7 mouse cellular contexts compared by ENCODE assay signal in the genomic region with DNA sequence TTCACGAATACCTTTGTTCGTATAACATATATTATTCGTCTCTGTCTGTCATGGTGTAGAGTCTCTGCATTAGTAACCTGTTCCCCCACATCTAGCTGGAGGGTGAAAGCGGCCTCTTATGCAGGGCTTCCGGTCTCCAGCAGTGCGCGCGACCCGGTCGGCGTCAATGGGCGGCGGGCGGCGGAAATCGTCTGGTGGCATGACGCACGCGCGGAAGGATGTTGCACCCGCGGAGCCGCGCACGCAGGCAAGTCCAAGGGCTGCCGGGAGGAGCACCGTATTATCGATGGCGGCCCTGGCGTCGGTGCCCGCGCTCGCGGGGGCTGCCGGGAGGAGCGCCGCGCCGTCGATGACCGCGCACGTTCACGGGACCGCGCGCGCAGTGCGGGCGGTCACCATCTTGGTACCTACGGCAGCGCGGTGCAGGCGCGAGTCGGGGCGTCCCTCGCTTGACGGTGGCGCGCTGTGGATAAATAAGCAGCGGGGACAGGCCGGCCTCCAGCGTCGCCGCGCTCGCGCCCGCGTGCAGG. TPM values are rescaled to one million over a fixed set of nuclear protein-coding genes. Genes with fewer than 3 reads are reported as not detected.
DNase-seq lines count a peak whose midpoint lies in the region; ATAC-seq lines count a peak whose summit lies in the region.

A gene (plus strand): TSS at position 395 of the 530 bp plus-strand sequence.

- no peaks in the 10 kb centered on the region for H3K9me3 ChIP-seq in intestine, embryonic 15.5 days
- H3K9me3 ChIP-seq in midbrain, embryonic 10.5 days (replicated peaks) = no peaks in the 10 kb centered on the region

- under 1% methylated on average over 72 of the region's 72 CpGs for WGBS in intestine, embryonic 15.5 days
- under 1% methylated on average over 72 of the region's 72 CpGs for WGBS in midbrain, embryonic 10.5 days

- peak; percentile 99 for DNase-seq in adrenal gland, adult 2 months
- peak; percentile 94 for DNase-seq in embryo, embryonic 11.5 days (ENCODE audit: low read depth, low spot score)
- DNase-seq in gastrocnemius, postnatal 36 days = peak; percentile 95 to 97
- peak; percentile 99 for DNase-seq in left cerebral cortex, postnatal 25 days (ENCODE audit: low spot score in 2 of 2)
- DNase-seq in midbrain, embryonic 10.5 days (ENCODE audit: low spot score) = peak; percentile 99
- peak; percentile 98 for DNase-seq in right cerebral cortex, postnatal 4 days

- H3K36me3 ChIP-seq in intestine, embryonic 15.5 days = no peaks in the 10 kb centered on the region
- peaks cover 28% of the 10 kb centered on the region for H3K36me3 ChIP-seq in midbrain, embryonic 10.5 days

- H3K4me1 ChIP-seq in intestine, embryonic 15.5 days (replicated peaks) = peaks cover 10% of the 10 kb centered on the region
- H3K4me1 ChIP-seq in midbrain, embryonic 10.5 days = peaks cover 19% of the 10 kb centered on the region

- no peaks in the 10 kb centered on the region for H3K27me3 ChIP-seq in intestine, embryonic 15.5 days (replicated peaks)
- H3K27me3 ChIP-seq in midbrain, embryonic 10.5 days (ENCODE audit: low read depth, poor library complexity, severe bottlenecking) = no peaks in the 10 kb centered on the region

- intact Hi-C loops in gastrocnemius, postnatal 36 days (cut with DNase I) = no loop called here
- intact Hi-C loops in left cerebral cortex, postnatal 25 days (cut with DNase I) = loop anchor here (1.0 to 10.0 kb wide), 4 partner anchors 90 to 1254 kb away; a partner anchor contains a TSS

- H3K4me3 ChIP-seq in intestine, embryonic 15.5 days (replicated peaks) = peak within 1 kb of the TSS; percentile 85
- H3K4me3 ChIP-seq in midbrain, embryonic 10.5 days = peak within 1 kb of the TSS; percentile 85

- H3K4me2 ChIP-seq in intestine, embryonic 15.5 days (replicated peaks) = peak within 1 kb of the TSS; percentile 89

- ATAC-seq in intestine, embryonic 15.5 days = peak; percentile 98

- peak within 1 kb of the TSS; percentile 91 for H3K27ac ChIP-seq in intestine, embryonic 15.5 days
- peak within 1 kb of the TSS; percentile 92 for H3K27ac ChIP-seq in midbrain, embryonic 10.5 days (replicated peaks)

- peak within 1 kb of the TSS; percentile 74 for H3K9ac ChIP-seq in intestine, embryonic 15.5 days

RNA-seq across cellular contexts. Expression of the gene that starts here (rescaled TPM):
- 10 to 100 TPM; 51.3 to 52.2 TPM for total RNA-seq in adrenal gland, adult 2 months (2021)
- polyA plus RNA-seq in adrenal gland, adult 2 months (2012; rRNA removed) = 7.4 and 9.3 TPM in 2 replicates
- total RNA-seq in gastrocnemius, postnatal 36 days (2021) = 10 to 100 TPM; 34.7 to 34.9 TPM
- 25.5 and 25.6 TPM in 2 replicates for polyA plus RNA-seq in intestine, embryonic 15.5 days (2015; fragmentation: Nextera tagmentation; extraction: Ambion mirVana)
- 10 to 100 TPM; 72.8 to 76.5 TPM for total RNA-seq in left cerebral cortex, postnatal 25 days (2021)
- polyA plus RNA-seq in midbrain, embryonic 10.5 days (2016; fragmentation: Nextera tagmentation; extraction: Ambion mirVana) = 16.1 and 20.8 TPM in 2 replicates

Comparison
In these comparisons a context has a peak if more than half of its experiments do, and no peak if none do; other contexts are left out.
1. Peak in every context shown above with its lines: DNase-seq, ATAC-seq, H3K4me3 ChIP-seq and H3K27ac ChIP-seq.